Mouse (Mus musculus): ENCODE results near the gene Gm13279.
"Not testable (repeated sequence)": the region's sequence is repeated elsewhere in the genome, so short reads cannot be mapped to it uniquely, and the experiment has no call there.

Gene Gm13279

DNA sequence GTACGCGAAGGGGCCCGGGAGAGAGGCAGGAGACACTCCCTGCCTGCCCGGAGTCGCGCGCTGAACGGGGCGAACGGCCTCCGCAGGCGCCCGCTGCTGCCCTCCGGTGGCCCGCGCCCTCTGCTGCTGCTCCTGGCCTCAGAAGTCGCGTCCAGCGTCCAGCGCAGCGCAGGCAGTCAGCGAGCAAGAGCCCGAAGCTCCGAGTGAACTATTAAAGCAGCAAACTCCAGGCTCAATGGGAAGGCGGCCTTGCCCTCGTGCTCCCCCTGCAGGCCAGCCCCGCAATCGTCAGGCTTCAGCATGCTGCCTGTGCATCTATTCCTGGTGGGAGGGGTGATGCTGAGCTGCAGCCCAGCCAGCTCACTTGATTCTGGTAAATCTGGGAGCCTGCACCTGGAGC, at the start of gene Gm13279:
Gm13279 (plus strand) TSS at position 301 of the 400 bp plus-strand sequence.
- ATAC-seq (ENCODE audit: low TSS enrichment) = not testable (repeated sequence)

DNA sequence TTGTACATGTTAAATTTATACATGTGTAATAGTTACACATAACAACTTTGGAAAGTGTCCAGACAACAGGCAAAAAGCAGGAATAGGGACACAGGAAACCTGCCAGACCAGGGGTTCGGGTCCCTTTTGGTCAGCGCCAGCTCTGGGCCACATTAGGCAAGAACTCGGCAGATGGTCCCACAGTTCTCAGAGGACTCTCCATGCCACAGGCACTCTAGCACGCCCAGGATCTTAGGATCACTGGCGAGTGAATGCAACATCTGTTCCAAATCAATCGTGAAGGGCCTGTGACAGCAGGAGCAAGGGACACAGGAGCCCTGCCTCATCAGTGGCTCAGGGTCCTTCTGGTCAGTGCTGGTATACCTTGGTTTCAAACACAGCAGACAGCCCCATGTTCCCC, 47.3 kb upstream of the Gm13279 start:
- ATAC-seq (ENCODE audit: low TSS enrichment) = no peak

DNA sequence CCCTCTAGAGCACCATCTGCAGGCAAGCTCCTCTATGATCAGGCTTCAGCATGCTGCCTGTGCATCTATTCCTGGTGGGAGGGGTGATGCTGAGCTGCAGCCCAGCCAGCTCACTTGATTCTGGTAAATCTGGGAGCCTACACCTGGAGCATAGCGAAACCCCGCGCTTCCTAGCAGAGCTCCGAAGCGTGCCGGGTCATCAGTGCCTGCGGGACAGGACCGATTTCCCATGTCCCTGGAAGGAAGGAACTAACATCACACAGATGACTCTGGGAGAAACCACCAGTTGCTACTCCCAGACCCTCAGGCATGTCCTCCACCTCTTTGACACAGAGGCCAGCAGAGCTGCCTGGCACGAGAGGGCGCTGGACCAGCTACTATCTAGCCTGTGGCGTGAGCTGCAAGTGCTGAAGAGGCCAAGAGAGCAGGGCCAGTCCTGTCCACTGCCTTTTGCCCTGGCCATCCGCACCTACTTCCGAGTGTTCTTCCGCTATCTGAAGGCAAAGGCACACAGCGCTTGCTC, 42.3 kb upstream of the Gm13279 start, which contains the start of gene Gm13271:
Gm13271 (plus strand) TSS at position 51 of the 523 bp plus-strand sequence.
- not testable (repeated sequence) for ATAC-seq (ENCODE audit: low TSS enrichment)

DNA sequence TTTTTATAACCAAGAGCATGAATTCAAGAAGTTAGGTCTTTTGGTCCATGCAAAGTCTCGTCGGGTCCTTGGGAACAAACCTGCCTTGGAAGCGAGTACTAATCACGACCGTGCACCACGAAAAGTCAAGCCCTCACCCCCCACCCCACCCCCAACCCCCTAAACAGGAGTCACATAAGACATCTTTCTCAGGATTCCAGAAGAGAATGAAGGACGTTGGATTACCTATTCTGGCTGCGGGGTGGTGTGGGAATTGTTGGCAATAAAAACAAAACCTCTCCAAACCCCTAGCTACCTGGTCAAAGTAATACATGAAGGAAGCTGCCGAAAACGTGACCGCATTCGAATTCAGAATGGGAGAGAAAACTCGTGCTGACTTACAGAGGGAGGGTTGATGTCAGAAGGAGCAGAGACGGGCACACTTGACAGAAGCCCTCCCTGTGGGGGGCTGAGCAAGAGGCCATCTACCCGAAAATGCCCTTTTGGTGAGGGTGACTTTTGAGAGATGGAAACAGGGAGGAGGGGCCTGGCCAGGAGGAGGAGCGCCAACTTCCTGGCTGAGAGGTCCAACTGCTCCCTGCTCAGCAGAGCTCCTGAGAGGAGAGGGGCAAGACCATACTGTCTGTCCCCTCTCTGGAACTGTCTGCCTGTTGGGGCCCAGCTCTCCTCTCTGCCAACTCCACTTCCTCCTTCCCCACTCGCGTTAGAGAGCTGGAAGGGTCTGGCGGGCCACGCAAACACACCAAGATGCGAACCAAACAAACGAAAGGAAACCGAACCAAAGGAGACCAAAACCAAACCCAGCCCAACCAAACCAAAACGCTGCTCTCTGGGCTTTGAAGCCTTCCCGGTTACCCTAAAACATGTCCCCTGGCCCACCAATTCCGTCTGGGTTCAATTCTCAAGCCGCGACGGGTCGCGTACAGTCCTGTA, 40.4 kb upstream of the Gm13279 start:
- not testable (repeated sequence) for ATAC-seq (ENCODE audit: low TSS enrichment)

DNA sequence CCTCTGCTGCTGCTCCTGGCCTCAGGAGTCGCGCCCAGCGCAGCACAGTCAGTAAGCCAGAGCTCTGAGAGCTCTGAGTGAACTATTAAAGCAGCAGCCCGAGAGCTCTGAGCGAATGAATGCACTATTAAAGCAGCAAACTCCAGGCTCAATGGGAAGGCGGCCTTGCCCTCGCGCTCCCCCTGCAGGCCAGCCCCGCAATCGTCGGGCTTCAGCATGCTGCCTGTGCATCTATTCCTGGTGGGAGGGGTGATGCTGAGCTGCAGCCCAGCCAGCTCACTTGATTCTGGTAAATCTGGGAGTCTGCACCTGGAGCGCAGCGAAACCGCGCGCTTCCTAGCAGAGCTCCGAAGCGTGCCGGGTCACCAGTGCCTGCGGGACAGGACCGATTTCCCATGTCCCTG, 39.6 kb upstream of the Gm13279 start:
- ATAC-seq (ENCODE audit: low TSS enrichment) = peak; percentile 100

DNA sequence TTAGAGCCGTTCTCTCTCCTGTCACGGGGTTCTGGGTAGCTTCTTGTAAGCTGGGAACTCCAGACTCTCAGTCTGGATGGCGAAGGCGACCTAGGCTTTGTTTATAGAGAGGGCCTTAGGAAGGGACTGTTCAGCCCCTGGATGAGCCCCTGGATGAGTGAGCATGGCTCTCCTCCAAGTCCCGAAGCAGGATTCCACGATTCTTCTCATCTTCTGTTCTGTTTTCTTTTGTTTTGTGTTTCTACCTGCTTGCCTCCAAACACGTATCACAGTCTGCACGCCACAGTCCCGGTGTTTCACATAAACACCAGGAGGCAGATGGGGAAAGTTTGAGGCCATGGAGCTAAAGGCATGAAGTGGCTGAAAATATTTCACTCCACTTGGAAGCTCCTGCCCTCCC, 38.4 kb upstream of the Gm13279 start:
- ATAC-seq (ENCODE audit: low TSS enrichment) = not testable (repeated sequence)

DNA sequence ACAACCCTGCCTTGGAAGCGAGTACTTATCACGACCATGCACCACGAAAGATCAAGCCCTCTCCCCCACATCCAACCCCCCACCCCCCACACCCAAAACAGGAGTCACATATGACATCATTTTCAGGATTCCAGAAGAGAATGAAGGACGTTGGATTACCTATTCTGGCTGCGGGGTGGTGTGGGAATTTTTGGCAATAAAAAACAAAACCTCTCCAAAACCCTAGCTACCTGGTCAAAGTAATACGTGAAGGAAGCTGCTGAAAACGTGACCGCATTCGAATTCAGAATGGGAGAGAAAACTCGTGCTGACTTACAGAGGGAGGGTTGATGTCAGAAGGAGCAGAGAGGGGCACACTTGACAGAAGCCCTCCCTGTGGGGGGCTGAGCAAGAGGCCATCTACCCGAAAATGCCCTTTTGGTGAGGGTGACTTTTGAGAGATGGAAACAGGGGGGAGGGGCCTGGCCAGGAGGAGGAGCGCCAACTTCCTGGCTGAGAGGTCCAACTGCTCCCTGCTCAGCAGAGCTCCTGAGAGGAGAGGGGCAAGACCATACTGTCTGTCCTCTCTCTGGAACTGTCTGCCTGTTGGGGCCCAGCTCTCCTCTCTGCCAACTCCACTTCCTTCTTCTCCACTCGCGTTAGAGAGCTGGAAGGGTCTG, 37.5 kb upstream of the Gm13279 start, which contains the start of gene Gm13283:
Gm13283 (plus strand) TSS at position 510 of the 659 bp plus-strand sequence.
- ATAC-seq (ENCODE audit: low TSS enrichment) = not testable (repeated sequence)

DNA sequence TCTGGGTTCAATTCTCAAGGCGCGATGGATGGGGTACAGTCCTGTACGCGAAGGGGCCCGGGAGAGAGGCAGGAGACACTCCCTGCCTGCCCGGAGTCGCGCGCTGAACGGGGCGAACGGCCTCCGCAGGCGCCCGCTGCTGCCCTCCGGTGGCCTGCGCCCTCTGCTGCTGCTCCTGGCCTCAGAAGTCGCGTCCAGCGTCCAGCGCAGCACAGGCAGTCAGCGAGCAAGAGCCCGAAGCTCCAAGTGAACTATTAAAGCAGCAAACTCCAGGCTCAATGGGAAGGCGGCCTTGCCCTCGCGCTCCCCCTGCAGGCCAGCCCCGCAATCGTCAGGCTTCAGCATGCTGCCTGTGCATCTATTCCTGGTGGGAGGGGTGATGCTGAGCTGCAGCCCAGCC, 36.8 kb upstream of the Gm13279 start:
- ATAC-seq (ENCODE audit: low TSS enrichment) = not testable (repeated sequence)

DNA sequence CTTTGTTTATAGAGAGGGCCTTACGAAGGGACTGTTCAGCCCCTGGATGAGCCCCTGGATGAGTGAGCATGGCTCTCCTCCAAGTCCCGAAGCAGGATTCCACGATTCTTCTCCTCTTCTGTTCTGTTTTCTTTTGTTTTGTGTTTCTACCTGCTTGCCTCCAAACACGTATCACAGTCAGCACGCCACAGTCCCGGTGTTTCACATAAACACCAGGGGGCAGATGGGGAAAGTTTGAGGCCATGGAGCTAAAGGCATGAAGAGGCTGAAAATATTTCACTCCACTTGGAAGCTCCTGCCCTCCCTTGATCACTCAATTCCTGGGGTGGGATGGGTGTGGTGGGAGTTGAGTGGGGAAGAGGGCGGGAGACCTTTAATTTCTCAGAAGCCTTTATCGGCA, 35.4 kb upstream of the Gm13279 start:
- not testable (repeated sequence) for ATAC-seq (ENCODE audit: low TSS enrichment)

DNA sequence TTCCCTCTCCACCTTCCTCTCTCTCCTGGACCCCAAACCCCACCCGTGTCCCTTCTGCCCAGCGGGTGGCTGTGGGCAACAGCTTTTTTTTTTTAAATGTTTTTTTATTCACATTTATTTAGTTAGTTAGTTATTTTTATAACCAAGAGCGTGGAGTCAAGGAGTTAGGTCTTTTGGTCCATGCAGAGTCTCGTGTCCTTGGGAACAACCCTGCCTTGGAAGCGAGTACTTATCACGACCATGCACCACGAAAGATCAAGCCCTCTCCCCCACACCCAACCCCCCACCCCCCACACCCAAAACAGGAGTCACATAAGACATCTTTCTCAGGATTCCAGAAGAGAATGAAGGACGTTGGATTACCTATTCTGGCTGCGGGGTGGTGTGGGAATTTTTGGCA, 34.9 kb upstream of the Gm13279 start:
- not testable (repeated sequence) for ATAC-seq (ENCODE audit: low TSS enrichment)

DNA sequence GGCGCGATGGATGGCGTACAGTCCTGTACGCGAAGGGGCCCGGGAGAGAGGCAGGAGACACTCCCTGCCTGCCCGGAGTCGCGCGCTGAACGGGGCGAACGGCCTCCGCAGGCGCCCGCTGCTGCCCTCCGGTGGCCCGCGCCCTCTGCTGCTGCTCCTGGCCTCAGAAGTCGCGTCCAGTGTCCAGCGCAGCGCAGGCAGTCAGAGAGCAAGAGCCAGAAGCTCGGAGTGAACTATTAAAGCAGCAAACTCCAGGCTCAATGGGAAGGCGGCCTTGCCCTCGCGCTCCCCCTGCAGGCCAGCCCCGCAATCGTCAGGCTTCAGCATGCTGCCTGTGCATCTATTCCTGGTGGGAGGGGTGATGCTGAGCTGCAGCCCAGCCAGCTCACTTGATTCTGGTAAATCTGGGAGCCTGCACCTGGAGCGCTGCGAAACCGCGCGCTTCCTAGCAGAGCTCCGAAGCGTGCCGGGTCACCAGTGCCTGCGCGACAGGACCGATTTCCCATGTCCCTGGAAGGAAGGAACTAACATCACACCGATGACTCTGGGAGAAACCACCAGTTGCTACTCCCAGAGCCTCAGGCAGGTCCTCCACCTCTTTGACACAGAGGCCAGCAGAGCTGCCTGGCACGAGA, 33.7 kb upstream of the Gm13279 start:
- 0 out of 2 replicates have a peak, but pooled peaks have one; percentile 73 for ATAC-seq (ENCODE audit: low TSS enrichment)

DNA sequence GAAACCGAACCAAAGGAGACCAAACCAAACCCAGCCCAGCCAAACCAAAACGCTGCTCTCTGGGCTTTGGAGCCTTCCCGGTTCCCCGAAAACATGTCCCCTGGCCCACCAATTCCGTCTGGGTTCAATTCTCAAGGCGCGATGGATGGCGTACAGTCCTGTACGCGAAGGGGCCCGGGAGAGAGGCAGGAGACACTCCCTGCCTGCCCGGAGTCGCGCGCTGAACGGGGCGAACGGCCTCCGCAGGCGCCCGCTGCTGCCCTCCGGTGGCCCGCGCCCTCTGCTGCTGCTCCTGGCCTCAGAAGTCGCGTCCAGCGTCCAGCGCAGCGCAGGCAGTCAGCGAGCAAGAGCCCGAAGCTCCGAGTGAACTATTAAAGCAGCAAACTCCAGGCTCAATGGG, 23.7 kb upstream of the Gm13279 start, which contains the start of gene Gm13290:
Gm13290 (plus strand) TSS at position 301 of the 400 bp plus-strand sequence.
- ATAC-seq (ENCODE audit: low TSS enrichment) = not testable (repeated sequence)

DNA sequence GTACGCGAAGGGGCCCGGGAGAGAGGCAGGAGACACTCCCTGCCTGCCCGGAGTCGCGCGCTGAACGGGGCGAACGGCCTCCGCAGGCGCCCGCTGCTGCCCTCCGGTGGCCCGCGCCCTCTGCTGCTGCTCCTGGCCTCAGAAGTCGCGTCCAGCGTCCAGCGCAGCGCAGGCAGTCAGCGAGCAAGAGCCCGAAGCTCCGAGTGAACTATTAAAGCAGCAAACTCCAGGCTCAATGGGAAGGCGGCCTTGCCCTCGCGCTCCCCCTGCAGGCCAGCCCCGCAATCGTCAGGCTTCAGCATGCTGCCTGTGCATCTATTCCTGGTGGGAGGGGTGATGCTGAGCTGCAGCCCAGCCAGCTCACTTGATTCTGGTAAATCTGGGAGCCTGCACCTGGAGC, 20.6 kb upstream of the Gm13279 start, which contains the start of gene Gm13289:
Gm13289 (plus strand) TSS at position 301 of the 400 bp plus-strand sequence.
- ATAC-seq (ENCODE audit: low TSS enrichment) = not testable (repeated sequence)

DNA sequence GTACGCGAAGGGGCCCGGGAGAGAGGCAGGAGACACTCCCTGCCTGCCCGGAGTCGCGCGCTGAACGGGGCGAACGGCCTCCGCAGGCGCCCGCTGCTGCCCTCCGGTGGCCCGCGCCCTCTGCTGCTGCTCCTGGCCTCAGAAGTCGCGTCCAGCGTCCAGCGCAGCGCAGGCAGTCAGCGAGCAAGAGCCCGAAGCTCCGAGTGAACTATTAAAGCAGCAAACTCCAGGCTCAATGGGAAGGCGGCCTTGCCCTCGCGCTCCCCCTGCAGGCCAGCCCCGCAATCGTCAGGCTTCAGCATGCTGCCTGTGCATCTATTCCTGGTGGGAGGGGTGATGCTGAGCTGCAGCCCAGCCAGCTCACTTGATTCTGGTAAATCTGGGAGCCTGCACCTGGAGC, 17.6 kb upstream of the Gm13279 start, which contains the start of gene Gm13272:
Gm13272 (plus strand) TSS at position 301 of the 400 bp plus-strand sequence.
- ATAC-seq (ENCODE audit: low TSS enrichment) = not testable (repeated sequence)

DNA sequence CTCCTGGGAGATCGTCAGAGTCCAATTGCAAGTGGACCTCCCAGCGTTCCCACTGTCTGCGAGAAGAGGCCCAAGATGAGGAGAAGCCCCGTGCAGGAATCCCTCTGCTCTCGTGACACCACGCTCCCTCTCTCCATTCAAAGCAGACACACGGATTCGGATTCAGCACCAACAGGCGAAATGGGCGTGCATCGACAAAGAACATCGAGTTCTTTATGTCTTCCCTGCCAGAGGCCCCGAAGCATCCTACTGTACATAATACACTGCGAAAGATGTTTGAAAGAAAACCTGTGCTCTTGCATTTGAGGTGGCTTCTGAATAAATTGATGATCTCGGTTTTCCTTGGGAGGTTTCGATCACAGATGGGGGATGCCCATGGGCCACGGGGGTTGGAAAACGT, 16.9 kb upstream of the Gm13279 start:
- ATAC-seq (ENCODE audit: low TSS enrichment) = not testable (repeated sequence)

DNA sequence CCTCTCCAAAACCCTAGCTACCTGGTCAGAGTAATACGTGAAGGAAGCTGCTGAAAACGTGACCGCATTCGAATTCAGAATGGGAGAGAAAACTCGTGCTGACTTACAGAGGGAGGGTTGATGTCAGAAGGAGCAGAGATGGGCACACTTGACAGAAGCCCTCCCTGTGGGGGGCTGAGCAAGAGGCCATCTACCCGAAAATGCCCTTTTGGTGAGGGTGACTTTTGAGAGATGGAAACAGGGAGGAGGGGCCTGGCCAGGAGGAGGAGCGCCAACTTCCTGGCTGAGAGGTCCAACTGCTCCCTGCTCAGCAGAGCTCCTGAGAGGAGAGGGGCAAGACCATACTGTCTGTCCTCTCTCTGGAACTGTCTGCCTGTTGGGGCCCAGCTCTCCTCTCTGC, 15.4 kb upstream of the Gm13279 start, which contains the start of gene Ifnz:
Ifnz (plus strand) TSS at position 301 of the 400 bp plus-strand sequence.
- not testable (repeated sequence) for ATAC-seq (ENCODE audit: low TSS enrichment)

DNA sequence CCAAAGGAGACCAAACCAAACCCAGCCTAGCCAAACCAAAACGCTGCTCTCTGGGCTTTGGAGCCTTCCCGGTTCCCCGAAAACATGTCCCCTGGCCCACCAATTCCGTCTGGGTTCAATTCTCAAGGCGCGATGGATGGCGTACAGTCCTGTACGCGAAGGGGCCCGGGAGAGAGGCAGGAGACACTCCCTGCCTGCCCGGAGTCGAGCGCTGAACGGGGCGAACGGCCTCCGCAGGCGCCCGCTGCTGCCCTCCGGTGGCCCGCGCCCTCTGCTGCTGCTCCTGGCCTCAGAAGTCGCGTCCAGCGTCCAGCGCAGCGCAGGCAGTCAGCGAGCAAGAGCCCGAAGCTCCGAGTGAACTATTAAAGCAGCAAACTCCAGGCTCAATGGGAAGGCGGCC, 14.9 kb upstream of the Gm13279 start:
- ATAC-seq (ENCODE audit: low TSS enrichment) = not testable (repeated sequence)

DNA sequence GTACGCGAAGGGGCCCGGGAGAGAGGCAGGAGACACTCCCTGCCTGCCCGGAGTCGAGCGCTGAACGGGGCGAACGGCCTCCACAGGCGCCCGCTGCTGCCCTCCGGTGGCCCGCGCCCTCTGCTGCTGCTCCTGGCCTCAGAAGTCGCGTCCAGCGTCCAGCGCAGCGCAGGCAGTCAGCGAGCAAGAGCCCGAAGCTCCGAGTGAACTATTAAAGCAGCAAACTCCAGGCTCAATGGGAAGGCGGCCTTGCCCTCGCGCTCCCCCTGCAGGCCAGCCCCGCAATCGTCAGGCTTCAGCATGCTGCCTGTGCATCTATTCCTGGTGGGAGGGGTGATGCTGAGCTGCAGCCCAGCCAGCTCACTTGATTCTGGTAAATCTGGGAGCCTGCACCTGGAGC, 11.8 kb upstream of the Gm13279 start, which contains the start of gene Gm13276:
Gm13276 (plus strand) TSS at position 301 of the 400 bp plus-strand sequence.
- ATAC-seq (ENCODE audit: low TSS enrichment) = not testable (repeated sequence)

DNA sequence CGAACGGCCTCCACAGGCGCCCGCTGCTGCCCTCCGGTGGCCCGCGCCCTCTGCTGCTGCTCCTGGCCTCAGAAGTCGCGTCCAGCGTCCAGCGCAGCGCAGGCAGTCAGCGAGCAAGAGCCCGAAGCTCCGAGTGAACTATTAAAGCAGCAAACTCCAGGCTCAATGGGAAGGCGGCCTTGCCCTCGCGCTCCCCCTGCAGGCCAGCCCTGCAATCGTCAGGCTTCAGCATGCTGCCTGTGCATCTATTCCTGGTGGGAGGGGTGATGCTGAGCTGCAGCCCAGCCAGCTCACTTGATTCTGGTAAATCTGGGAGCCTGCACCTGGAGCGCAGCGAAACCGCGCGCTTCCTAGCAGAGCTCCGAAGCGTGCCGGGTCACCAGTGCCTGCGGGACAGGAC, 8.8 kb upstream of the Gm13279 start, which contains the start of gene Gm13277:
Gm13277 (plus strand) TSS at position 231 of the 400 bp plus-strand sequence.
- ATAC-seq (ENCODE audit: low TSS enrichment) = not testable (repeated sequence)

DNA sequence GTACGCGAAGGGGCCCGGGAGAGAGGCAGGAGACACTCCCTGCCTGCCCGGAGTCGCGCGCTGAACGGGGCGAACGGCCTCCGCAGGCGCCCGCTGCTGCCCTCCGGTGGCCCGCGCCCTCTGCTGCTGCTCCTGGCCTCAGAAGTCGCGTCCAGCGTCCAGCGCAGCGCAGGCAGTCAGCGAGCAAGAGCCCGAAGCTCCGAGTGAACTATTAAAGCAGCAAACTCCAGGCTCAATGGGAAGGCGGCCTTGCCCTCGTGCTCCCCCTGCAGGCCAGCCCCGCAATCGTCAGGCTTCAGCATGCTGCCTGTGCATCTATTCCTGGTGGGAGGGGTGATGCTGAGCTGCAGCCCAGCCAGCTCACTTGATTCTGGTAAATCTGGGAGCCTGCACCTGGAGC, 5.9 kb upstream of the Gm13279 start, which contains the start of gene Gm13278:
Gm13278 (plus strand) TSS at position 301 of the 400 bp plus-strand sequence.
- not testable (repeated sequence) for ATAC-seq (ENCODE audit: low TSS enrichment)

Data from frontal cortex, adult (tissue).